Mouse (Mus musculus) mouse embryonic stem cell (cell line): ENCODE measurements around the gene Rundc3a.

Experiments used
- in situ Hi-C, 2 experiments: fragments of 300-500 bp; cut with MboI; formaldehyde crosslinking; loops; 1 replicate in 1 of 2; 3 replicates in 1 of 2; pipeline ENCODE4 v1.14.3; 2019 to 2020; ENCODE audit warnings: low sequenced_read_pairs in 2 of 2, low pct_unique_long_range_greater_than_20kb in 1 of 2, mixed read lengths in 1 of 2; ENCODE audit not compliant: unreplicated experiment in 1 of 2

The Rundc3a gene

GRCm38 (mm10) chr11:102425555-102426316 is 32.5 kb downstream of the Rundc3a start:
- in situ Hi-C loops, result no loop called here

- in situ Hi-C loops, result no loop called here
Observed at GRCm38 (mm10) chr11:102428981-102429540, 35.9 kb downstream of the Rundc3a start.

- in situ Hi-C loops, result no loop called here
Observed at GRCm38 (mm10) chr11:102429551-102429950, 36.3 kb downstream of the Rundc3a start.

- in situ Hi-C loops, result loop anchor here (5.0 to 10.0 kb wide), 2 partner anchors 133 to 136 kb away; partner anchors contain the start of gene Atxn7l3 (in 2 of the 2)
Observed at GRCm38 (mm10) chr11:102430121-102431017, 37.2 kb downstream of the Rundc3a start, which contains the start of gene Grn. Gene Grn (plus strand): TSS chr11:102430315.

- in situ Hi-C loops, result loop anchor here (5.0 to 10.0 kb wide), 2 partner anchors 134 to 136 kb away; partner anchors contain the start of gene Atxn7l3 (in 2 of the 2)
Observed at GRCm38 (mm10) chr11:102431018-102431645, 37.9 kb downstream of the Rundc3a start.

GRCm38 (mm10) chr11:102431728-102432114 is 38.5 kb downstream of the Rundc3a start:
- in situ Hi-C loops, result loop anchor here (5.0 to 10.0 kb wide), 2 partner anchors 134 to 137 kb away; partner anchors contain the start of gene Atxn7l3 (in 2 of the 2)

GRCm38 (mm10) chr11:102432115-102432843 is 39.1 kb downstream of the Rundc3a start:
- in situ Hi-C loops, result loop anchor here (5.0 to 10.0 kb wide), 2 partner anchors 135 to 137 kb away; partner anchors contain the start of gene Atxn7l3 (in 2 of the 2)

- in situ Hi-C loops, result loop anchor here (5.0 to 10.0 kb wide), 2 partner anchors 136 to 138 kb away; partner anchors contain the start of gene Atxn7l3 (in 2 of the 2)
Observed at GRCm38 (mm10) chr11:102432896-102433295, 39.7 kb downstream of the Rundc3a start.

- in situ Hi-C loops, result loop anchor here (5.0 to 10.0 kb wide), 2 partner anchors 137 to 139 kb away; partner anchors contain the start of gene Atxn7l3 (in 2 of the 2)
Observed at GRCm38 (mm10) chr11:102433866-102434265, 40.7 kb downstream of the Rundc3a start.

GRCm38 (mm10) chr11:102434406-102434805 is 41.2 kb downstream of the Rundc3a start:
- in situ Hi-C loops, result loop anchor here (5.0 to 10.0 kb wide), 2 partner anchors 137 to 140 kb away; partner anchors contain the start of gene Atxn7l3 (in 2 of the 2)

- in situ Hi-C loops, result loop anchor here (5.0 to 10.0 kb wide), 2 partner anchors 138 to 140 kb away; partner anchors contain the start of gene Atxn7l3 (in 2 of the 2)
Observed at GRCm38 (mm10) chr11:102434816-102435705, 41.9 kb downstream of the Rundc3a start.

GRCm38 (mm10) chr11:102435754-102436470 is 42.7 kb downstream of the Rundc3a start:
- in situ Hi-C loops, result loop anchor here in 1 of 2 experiments (10.0 kb wide), 1 partner anchor 141 kb away; the partner anchor contains the start of gene Atxn7l3

GRCm38 (mm10) chr11:102436471-102436790 is 43.2 kb downstream of the Rundc3a start:
- in situ Hi-C loops, result loop anchor here in 1 of 2 experiments (10.0 kb wide), 1 partner anchor 142 kb away; the partner anchor contains the start of gene Atxn7l3

- in situ Hi-C loops, result loop anchor here in 1 of 2 experiments (10.0 kb wide), 1 partner anchor 143 kb away; the partner anchor contains the start of gene Atxn7l3
Observed at GRCm38 (mm10) chr11:102437120-102438061, 44.2 kb downstream of the Rundc3a start.
